Mouse (Mus musculus) liver, embryonic 14.5 days (tissue): ENCODE data around the gene Ptpra. TPM values are rescaled to one million over a fixed set of nuclear protein-coding genes. Genes with fewer than 3 reads are reported as not detected.

Source experiments
- ATAC-seq: fragments of 200-750 bp; cut with Nextera tagmentation; 2 replicates; pipeline ENCODE4 v1.8.0; 2017; ENCODE audit warnings: moderate number of reproducible peaks, mild to moderate bottlenecking, moderate library complexity; ENCODE audit not compliant: insufficient read depth
- DNase-seq, 3 experiments: peaks; one replicate each; pipeline ENCODE4 v3.0.0-alpha.2; 2012 to 2013; ENCODE audit warnings: low read depth in 3 of 3, low spot score in 3 of 3
- H3K27ac ChIP-seq: fragments of 300-500 bp; sonication (generic); 2 replicates; pipeline ENCODE4 v1.5.1; 2014; ENCODE audit warnings: moderate library complexity, mild to moderate bottlenecking, control low read depth, inconsistent platforms
- H3K27me3 ChIP-seq: fragments of 300-500 bp; sonication (generic); 2 replicates; pipeline ENCODE4 v1.6.1; 2014; ENCODE audit warnings: mild to moderate bottlenecking, low read length, moderate library complexity; ENCODE audit not compliant: control insufficient read depth, insufficient read depth
- H3K36me3 ChIP-seq: fragments of 300-500 bp; sonication (generic); replicated peaks from 2 replicates; pipeline ENCODE4 v1.6.1; 2014; ENCODE audit warnings: low read depth; ENCODE audit not compliant: control insufficient read depth, insufficient read depth
- H3K4me1 ChIP-seq, 2 experiments: fragments of 200-500 bp in 1 of 2; fragments of 300-500 bp in 1 of 2; sonication (generic) in 1 of 2; replicated peaks; 2 replicates each; pipeline ENCODE4 v1.6.1; 2012 to 2014; ENCODE audit warnings: antibody characterized with exemption in 1 of 2, inconsistent platforms in 1 of 2, low read length in 1 of 2; ENCODE audit not compliant: control insufficient read depth in 2 of 2, insufficient read depth in 2 of 2
- H3K4me2 ChIP-seq: fragments of 300-500 bp; sonication (generic); 2 replicates; pipeline ENCODE4 v1.6.1; 2014; ENCODE audit warnings: low read depth, mild to moderate bottlenecking, control low read depth, moderate library complexity
- H3K4me3 ChIP-seq, 2 experiments: fragments of 200-500 bp in 1 of 2; fragments of 300-500 bp in 1 of 2; sonication (generic) in 1 of 2; 2 replicates each; pipeline ENCODE4 v1.5.1; 2012 to 2014; ENCODE audit warnings: low read depth in 2 of 2, low read length in 2 of 2, mild to moderate bottlenecking in 2 of 2, control low read depth in 1 of 2, inconsistent platforms in 1 of 2, moderate library complexity in 1 of 2; ENCODE audit not compliant: insufficient read depth in 1 of 2
- H3K9ac ChIP-seq: fragments of 300-500 bp; sonication (generic); replicated peaks from 2 replicates; pipeline ENCODE4 v1.6.1; 2014; ENCODE audit warnings: mild to moderate bottlenecking, control low read depth, moderate library complexity
- H3K9me3 ChIP-seq: fragments of 300-500 bp; sonication (generic); 2 replicates; pipeline ENCODE4 v1.6.1; 2016; ENCODE audit warnings: low read length, mixed read lengths; ENCODE audit not compliant: control insufficient read depth
- CTCF ChIP-seq: IDR thresholded peaks from 2 replicates; pipeline ENCODE4 v1.5.1; 2016; ENCODE audit warnings: antibody characterized with exemption, low read depth, control low read depth
- EP300 ChIP-seq: IDR thresholded peaks from 2 replicates; pipeline ENCODE4 v1.6.1; 2016; ENCODE audit warnings: antibody characterized with exemption, low read depth
- WGBS: fragments of 180-500 bp; shearing (Covaris S2); extraction: QIAGEN DNeasy Blood & Tissue Kit; methylation state at CpG from one replicate; pipeline ENCODE4 v1.1.7; 2014; ENCODE audit not compliant: insufficient replicate concordance; 5-methylcytosine and 5-hydroxymethylcytosine counted together
- polyA plus RNA-seq, 2 experiments: library from polyadenylated mRNA; depleted of rRNA in 1 of 2; stranded (reverse) in 1 of 2; unstranded in 1 of 2; fragments of >200 nt; fragmentation: Nextera tagmentation in 1 of 2; extraction: Ambion mirVana in 1 of 2; gene quantifications; 2 replicates each; pipeline versions ENCODE4 v1.2.1 to v1.2.3; 2012 to 2014

The Ptpra gene
- polyA plus RNA-seq, 2 experiments = 19.3 to 29.6 TPM

- H3K4me1 ChIP-seq = peaks cover 3% of the 10 kb centered on the region in 2 experiments
- H3K36me3 ChIP-seq = no peaks in the 10 kb centered on the region
- ATAC-seq = no peak
- H3K9me3 ChIP-seq = no peaks in the 10 kb centered on the region
- no peak for DNase-seq
- 74% methylated on average over 3 of the region's 3 CpGs for WGBS
- no peak overlapping the region for H3K4me3 ChIP-seq
- TF ChIP-seq CTCF = no peak
- TF ChIP-seq EP300 = no peak
- H3K27me3 ChIP-seq = no peaks in the 10 kb centered on the region
- no peak overlapping the region for H3K27ac ChIP-seq
- no peak overlapping the region for H3K9ac ChIP-seq
- H3K4me2 ChIP-seq = no peak overlapping the region
These were observed 9.5 kb downstream of the Ptpra start for GRCm38 (mm10) chr2:130459576-130459975.

GRCm38 (mm10) chr2:130461287-130462071 lies 11.4 kb downstream of the Ptpra start:
- Histone ChIP-seq H3K36me3 (no peaks in the 10 kb centered on the region), H3K4me1 (peaks cover 6 to 7% of the 10 kb centered on the region in 2 experiments), H3K27me3 (no peaks in the 10 kb centered on the region), H3K4me2 (no peak overlapping the region), H3K9me3 (no peaks in the 10 kb centered on the region), H3K27ac (no peak overlapping the region), H3K9ac (no peak overlapping the region), H3K4me3 (no peak overlapping the region)
- no peak for ATAC-seq
- WGBS = 55% methylated on average over 15 of the region's 15 CpGs
- no peak for TF ChIP-seq CTCF
- no peak for TF ChIP-seq EP300
- DNase-seq = no peak

DNA sequence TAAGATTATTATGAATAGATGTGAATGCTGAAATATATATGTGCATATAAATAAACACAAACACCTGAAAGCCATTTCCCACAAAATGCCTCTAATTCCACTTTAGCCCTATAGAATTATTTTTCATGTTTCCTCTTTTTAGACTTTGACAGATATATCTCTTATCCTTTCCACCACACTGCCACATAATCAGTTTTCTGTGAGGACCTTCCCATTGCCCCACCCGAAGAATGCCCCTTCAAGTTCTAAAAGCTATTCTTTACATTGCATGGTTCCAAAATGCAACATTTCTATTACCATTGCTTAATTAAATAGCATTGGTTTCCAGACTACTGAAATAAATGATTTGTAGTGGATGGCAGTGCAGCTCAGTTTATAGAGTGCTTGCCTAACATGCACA lies 16.4 kb downstream of the Ptpra start:
- no peak for TF ChIP-seq CTCF
- TF ChIP-seq EP300 = no peak
- Histone ChIP-seq H3K9me3 (no peaks in the 10 kb centered on the region), H3K4me3 (no peak overlapping the region), H3K36me3 (no peaks in the 10 kb centered on the region), H3K4me1 (peaks cover 29 to 32% of the 10 kb centered on the region in 2 experiments), H3K27ac (no peak overlapping the region), H3K27me3 (no peaks in the 10 kb centered on the region), H3K9ac (no peak overlapping the region), H3K4me2 (peak overlapping the region; percentile 28)
- ATAC-seq (no peak), DNase-seq (no peak)
- 18% methylated on average over 1 of the region's 1 CpGs for WGBS

DNA sequence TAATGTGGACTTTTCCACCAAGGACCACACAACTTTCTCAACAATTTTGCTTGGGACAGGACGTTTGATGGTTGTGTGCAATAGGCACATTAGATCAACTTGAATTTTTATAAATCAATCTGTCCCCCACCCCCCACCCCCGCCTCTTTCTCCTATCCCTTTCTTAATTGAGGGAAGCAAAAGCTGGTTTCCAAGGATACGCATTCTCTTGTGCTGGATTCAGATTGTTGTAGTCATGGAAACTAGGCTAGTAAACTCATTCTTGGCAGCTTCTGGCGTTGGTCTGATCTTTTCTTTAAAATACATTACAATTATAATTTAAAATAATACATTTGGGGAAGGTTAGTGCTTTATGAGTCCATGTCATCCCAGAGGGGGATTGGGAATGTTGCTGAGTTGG lies 19.3 kb downstream of the Ptpra start:
- Histone ChIP-seq H3K27me3 (no peaks in the 10 kb centered on the region), H3K4me1 (peaks cover 29 to 34% of the 10 kb centered on the region in 2 experiments), H3K9me3 (no peaks in the 10 kb centered on the region), H3K36me3 (no peaks in the 10 kb centered on the region), H3K27ac (no peak overlapping the region), H3K4me3 (no peak overlapping the region), H3K4me2 (no peak overlapping the region), H3K9ac (no peak overlapping the region)
- TF ChIP-seq CTCF = no peak
- no peak for TF ChIP-seq EP300
- ATAC-seq = no peak
- 61% methylated on average over 4 of the region's 4 CpGs for WGBS
- DNase-seq = no peak

DNA sequence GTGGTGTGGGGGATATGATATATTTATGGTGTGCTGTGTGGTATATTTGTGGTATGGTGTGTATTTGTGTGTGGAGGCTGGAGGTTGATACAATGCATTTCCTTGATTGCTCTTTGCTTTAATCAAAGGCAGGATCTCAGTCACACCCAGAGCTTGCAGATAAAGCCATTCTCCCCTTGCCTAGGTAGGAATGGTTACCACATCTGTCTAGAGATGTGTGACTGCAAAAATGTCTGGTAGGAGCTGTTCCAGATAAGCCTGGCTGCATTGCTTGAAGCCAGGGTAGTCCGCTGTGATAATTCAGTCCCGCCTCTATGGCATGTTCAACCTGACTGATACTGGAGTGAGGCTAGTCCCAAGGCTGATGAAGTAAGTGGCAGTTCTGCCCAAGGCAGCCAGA lies 19.9 kb downstream of the Ptpra start:
- no peak overlapping the region for H3K27ac ChIP-seq
- 14% methylated on average over 2 of the region's 2 CpGs for WGBS
- ATAC-seq = peak; percentile 97

More for the DNA sequence above, 19.9 kb downstream of the Ptpra start:
- Histone ChIP-seq H3K9me3 (no peaks in the 10 kb centered on the region), H3K4me2 (no peak overlapping the region; the same call in 1 of the 2 replicates), H3K9ac (no peak overlapping the region), H3K27me3 (no peaks in the 10 kb centered on the region), H3K4me1 (peaks cover 29 to 34% of the 10 kb centered on the region in 2 experiments), H3K36me3 (no peaks in the 10 kb centered on the region), H3K4me3 (no peak overlapping the region)
- DNase-seq = peak; percentile 53 to 69 (median 65)
- TF ChIP-seq EP300 (peak; percentile 82), CTCF (no peak)
